Mouse (Mus musculus) large intestine, adult 2 months (tissue): ENCODE measurements around the gene Edar. TPM values are rescaled to one million over a fixed set of nuclear protein-coding genes. Genes with fewer than 3 reads are reported as not detected.

ENCODE experiments used
- polyA plus RNA-seq: library from polyadenylated mRNA; depleted of rRNA; stranded (reverse); fragments of >200 nt; gene quantifications from 2 replicates; pipeline ENCODE4 v1.2.3, GENCODE M21; 2012; rRNA removed

The Edar gene
- polyA plus RNA-seq, 1 experiment: 0.30 TPM

Other genes starting within 250 kb of the Edar start
- gene Ranbp2, start 228.7 kb downstream of the Edar start, polyA plus RNA-seq: 1.9 and 4.2 TPM in 2 replicates
- 0.62 and 0.89 TPM in 2 replicates for gene Ccdc138, start 177.7 kb downstream of the Edar start, polyA plus RNA-seq
- not detected in 2 replicates for gene Gm17542, start 42.6 kb upstream of the Edar start, polyA plus RNA-seq
- gene Sh3rf3, start 137.7 kb upstream of the Edar start, polyA plus RNA-seq: 0.14 and 0.32 TPM in 2 replicates